Mouse (Mus musculus) thymus, adult 18-20 months (tissue): ENCODE data around the gene Phb.
A peak's percentile ranks its signal among the peaks of the same experiment; 100 is the strongest.

Experiments
- DNase-seq, 2 experiments: peaks; one replicate each; pipeline ENCODE4 v3.0.0; 2022; ENCODE audit warnings: mixed read lengths in 2 of 2

The Phb gene

GRCm38 (mm10) chr11:95666529-95667149, at the start of gene Phb:
Gene Phb, plus strand, starts transcription at chr11:95666957.
- DNase-seq = peak; percentile 85 to 95

- DNase-seq = no peak
Observed at GRCm38 (mm10) chr11:95617785-95618465, 48.8 kb upstream of the Phb start.

GRCm38 (mm10) chr11:95619081-95619480, 47.7 kb upstream of the Phb start:
- DNase-seq = no peak

GRCm38 (mm10) chr11:95619886-95620444, 46.8 kb upstream of the Phb start:
- no peak for DNase-seq

DNA sequence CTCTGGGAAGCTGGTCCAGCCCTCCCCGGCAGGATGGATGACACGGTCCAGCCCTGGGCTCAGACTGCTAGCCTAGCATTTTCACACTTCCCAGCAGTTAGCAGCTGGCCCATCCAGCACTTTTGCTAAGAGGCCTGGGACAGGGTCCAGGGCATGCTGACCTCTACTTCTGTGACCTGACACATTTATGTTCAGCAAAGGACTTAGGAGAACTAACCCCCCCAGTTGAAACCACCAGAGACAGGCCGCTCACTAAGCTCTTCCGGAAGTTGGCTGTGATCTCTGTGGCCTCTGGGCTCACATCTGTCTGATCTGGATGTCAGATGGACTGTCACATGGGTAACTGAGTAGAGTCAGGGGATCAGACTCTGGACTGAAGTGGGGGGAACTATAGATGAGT, 45.7 kb upstream of the Phb start:
- no peak for DNase-seq

- no peak for DNase-seq
Observed at GRCm38 (mm10) chr11:95621541-95622130, 45.1 kb upstream of the Phb start.

GRCm38 (mm10) chr11:95622426-95622825, 44.3 kb upstream of the Phb start:
- no peak for DNase-seq

DNA sequence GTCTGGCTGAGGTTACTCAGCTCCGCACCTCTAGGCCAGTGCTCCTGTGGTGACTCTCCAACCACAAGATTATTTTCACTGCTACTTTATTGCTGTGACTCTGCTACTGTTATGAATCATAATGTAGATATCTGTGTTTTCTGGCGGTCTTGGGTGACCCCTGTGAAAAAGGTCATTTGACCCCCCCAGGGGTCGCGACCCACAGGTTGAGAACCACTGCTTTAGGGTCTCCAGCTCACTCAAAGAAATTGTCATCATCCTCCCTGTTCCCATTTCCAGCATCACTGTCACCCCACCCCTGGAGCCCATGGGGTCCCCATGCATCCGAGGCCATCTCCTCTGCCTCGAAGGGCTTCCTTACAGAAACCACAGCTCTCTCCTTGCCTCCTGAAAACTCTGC, 36.2 kb upstream of the Phb start:
- no peak for DNase-seq

DNA sequence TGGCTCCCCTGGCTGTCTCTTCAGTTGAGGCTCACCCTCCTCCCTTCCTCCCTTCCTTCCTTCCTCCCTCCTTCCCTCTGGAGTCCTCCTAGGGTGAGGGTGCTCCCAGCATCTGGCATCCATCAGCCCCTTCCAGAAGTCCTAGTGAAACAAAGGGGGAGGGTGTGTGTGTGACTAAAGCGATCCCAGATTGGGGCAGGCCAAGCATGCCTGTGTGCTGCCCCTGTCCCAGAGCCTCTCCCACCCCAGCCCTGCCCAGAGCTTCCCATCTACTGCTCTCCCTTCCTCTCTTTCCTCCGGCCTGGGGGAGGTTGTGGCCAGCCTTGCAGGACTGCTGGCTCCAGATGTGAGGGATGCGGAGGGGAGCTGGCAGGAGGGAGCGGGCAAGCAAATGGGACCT, 35.5 kb upstream of the Phb start:
- no peak for DNase-seq

DNA sequence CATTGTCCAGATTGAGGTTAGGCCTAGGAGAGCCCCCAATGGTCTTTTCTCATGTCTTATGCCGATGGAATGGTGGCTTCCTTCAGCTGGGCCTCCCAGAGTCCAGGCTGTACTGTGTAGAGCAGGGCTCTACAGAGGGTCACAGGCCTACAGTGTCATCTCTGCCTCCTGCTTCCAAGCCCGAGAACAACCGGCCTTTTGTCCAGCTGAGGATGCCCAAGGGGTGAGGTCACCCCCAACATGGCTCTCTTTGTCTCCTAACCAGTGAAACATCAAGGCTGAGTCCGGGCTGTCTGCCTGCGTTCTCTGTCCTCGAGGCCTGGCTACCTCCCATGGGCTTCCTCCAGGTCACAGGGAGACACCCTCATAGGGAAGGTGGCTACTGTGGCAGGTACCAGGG, 34.3 kb upstream of the Phb start:
- no peak for DNase-seq

- DNase-seq = no peak
Observed at GRCm38 (mm10) chr11:95633512-95634000, 33.2 kb upstream of the Phb start.

GRCm38 (mm10) chr11:95635030-95635429, 31.7 kb upstream of the Phb start:
- DNase-seq = no peak

- no peak for DNase-seq
Observed at GRCm38 (mm10) chr11:95640751-95641150, 26.0 kb upstream of the Phb start.

GRCm38 (mm10) chr11:95642534-95643280, 24.1 kb upstream of the Phb start:
- no peak for DNase-seq

DNA sequence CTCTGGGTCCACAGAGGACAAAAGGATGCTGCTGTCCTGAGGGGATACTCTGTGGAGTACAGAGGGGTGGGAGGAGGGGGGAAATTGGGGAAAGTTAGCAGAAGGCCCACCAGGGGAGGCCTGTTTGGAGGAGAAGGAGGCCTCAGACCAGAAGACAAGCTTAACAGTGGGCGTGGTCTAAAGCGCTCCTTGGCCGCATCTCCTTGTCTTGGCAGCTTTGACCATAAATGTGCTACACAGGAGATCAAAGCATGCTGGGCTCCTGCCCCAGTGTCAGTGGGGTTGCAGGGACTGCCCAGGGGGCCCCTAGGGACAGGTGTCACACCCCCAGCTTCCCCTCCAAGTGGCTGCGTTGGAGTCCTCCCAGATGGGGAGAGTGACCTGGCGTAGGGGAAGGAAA, 22.9 kb upstream of the Phb start:
- DNase-seq = no peak

DNA sequence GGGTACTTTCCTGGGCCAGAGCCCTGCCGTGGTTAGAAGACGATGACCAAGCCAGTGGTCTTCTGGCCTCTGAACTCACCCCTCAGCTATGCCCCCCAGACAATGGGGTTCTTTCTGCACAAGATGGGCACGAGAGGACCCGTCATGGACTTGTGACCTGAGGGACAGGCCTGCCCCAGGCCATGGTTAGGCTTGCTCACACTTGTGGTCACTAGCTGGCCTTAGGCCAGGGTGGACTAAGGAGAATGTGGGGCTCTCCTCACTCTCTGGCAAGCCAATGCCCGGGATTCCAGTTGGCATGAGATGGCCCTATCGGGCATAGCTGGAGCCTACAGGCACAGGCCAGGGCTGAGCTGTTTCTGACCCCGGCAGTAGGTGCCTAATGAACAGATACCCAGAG, 22.4 kb upstream of the Phb start:
- no peak for DNase-seq

DNA sequence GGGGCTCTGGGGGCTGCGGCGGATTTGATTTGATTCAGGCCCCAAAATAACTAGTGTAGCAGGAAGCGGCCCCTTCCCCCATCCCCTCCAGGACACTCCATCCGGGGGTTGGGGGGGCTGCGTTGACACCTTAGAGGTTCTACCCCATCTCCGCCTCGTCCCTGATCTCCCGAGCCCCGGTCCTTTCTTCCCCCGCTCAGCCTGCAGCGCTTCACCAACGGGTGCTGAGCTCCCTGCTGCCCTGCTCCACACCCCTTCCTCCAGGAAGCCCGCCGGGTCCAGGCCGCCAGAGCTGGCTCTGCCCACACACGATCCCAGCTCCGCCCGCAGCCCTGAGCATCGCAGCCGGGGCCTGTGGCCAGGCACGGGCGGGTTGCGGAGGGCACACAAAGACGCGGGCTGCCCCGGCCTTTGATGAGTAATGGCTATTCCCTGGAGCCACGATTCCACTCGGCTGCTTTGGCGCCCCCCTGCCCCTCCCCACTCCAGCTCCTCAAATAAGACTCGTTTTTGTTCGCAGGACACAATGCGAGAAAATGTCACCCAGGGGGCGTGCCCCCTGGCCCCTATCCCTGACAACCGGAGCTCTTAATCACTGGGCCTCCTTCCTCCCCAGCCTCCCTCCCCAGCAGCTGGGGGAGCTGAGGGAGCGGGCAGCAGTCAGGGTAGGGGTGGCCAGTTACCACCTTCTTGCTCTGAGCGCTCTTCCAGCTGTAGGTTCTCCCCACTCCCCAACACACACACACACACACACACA, 21.2 kb upstream of the Phb start:
- DNase-seq = no peak

GRCm38 (mm10) chr11:95646154-95646490, 20.6 kb upstream of the Phb start:
- DNase-seq = no peak

- no peak for DNase-seq
Observed at GRCm38 (mm10) chr11:95647791-95648190, 19.0 kb upstream of the Phb start.

GRCm38 (mm10) chr11:95648827-95649226, 17.9 kb upstream of the Phb start:
- DNase-seq = peak; percentile 10 to 34

- no peak for DNase-seq
Observed at GRCm38 (mm10) chr11:95649560-95649959, 17.2 kb upstream of the Phb start.

DNA sequence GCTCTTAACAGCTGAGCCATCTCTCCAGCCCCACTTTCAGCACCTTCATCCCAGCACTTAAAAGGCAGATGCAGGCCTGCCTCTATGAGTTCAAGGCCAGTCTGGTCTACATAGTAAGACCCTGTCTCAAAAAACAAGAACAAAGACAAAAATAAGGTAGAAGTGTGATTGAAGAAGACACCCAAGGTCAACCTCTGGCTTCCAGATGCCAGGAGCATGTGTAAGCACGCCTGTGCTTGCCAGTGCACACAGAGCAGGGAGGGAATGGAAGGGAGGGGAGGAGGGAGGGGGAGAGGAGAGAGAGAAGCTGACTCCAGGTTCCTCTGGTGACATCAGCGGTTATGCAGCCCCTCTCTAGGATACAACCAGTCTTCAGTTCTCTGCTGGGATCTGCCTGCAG, 16.8 kb upstream of the Phb start:
- DNase-seq = no peak

DNA sequence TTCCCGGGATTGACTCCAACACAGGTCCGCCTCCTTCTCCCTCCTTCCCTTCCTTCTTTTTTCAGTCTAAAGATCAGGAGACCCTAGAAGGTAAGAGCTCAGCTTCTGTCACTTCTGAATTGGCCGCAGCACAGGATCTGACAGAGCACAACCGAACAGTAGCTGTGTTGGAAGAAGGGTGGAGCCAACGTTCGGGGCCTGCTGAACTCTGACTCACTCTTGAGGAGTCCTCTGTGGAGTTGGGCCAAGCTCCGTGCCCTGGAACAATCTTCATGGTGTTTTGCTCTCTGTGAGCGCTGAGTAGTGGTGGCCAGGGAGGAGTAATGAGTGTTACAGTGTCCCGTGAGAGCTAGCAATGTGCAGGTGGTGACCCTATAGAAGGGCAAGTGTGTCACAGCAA, 15.8 kb upstream of the Phb start:
- no peak for DNase-seq
